Mouse (Mus musculus): ENCODE data around the gene Gm47791. TPM values are rescaled to one million over a fixed set of nuclear protein-coding genes. Genes with fewer than 3 reads are reported as not detected.

Gm47791 gene
- polyA plus RNA-seq, 2 experiments: not detected

GRCm38 (mm10) chr1:82766641-82767040 is 4.4 kb downstream of the Gm47791 start:
- H3K27ac ChIP-seq: no peak overlapping the region
- H3K4me2 ChIP-seq (ENCODE audit: low read depth): no peak overlapping the region
- H3K9ac ChIP-seq (replicated peaks): no peak overlapping the region
- 67% methylated on average over 4 of the region's 4 CpGs for WGBS (ENCODE audit: insufficient replicate concordance)
- H3K4me3 ChIP-seq (ENCODE audit: insufficient read depth in 1 of 2, low read depth in 2 of 2, low read length in 2 of 2): no peak overlapping the region
- H3K9me3 ChIP-seq (ENCODE audit: control insufficient read depth, low read length): no peaks in the 10 kb centered on the region
- H3K27me3 ChIP-seq (ENCODE audit: control insufficient read depth, insufficient read depth, low read length): no peaks in the 10 kb centered on the region
- no peaks in the 10 kb centered on the region for H3K36me3 ChIP-seq (replicated peaks; ENCODE audit: control insufficient read depth, insufficient read depth, low read depth)
- DNase-seq (ENCODE audit: low read depth in 3 of 3, low spot score in 3 of 3) (no peak), ATAC-seq (ENCODE audit: insufficient read depth) (no peak)
- no peaks in the 10 kb centered on the region for H3K4me1 ChIP-seq (replicated peaks; ENCODE audit: control insufficient read depth in 2 of 2, insufficient read depth in 2 of 2, low read length in 1 of 2)
- TF ChIP-seq EP300 (IDR thresholded peaks at IDR 0.05; ENCODE audit: low read depth) (no peak), CTCF (IDR thresholded peaks at IDR 0.05; ENCODE audit: low read depth) (no peak)

- H3K9me3 ChIP-seq (ENCODE audit: control insufficient read depth, low read length): no peaks in the 10 kb centered on the region
- no peaks in the 10 kb centered on the region for H3K36me3 ChIP-seq (replicated peaks; ENCODE audit: control insufficient read depth, insufficient read depth, low read depth)
- DNase-seq (ENCODE audit: low read depth in 3 of 3, low spot score in 3 of 3) (no peak), ATAC-seq (ENCODE audit: insufficient read depth) (no peak)
- no peak overlapping the region for H3K27ac ChIP-seq
- H3K4me1 ChIP-seq (replicated peaks; ENCODE audit: control insufficient read depth in 2 of 2, insufficient read depth in 2 of 2, low read length in 1 of 2): no peaks in the 10 kb centered on the region
- WGBS (ENCODE audit: insufficient replicate concordance): 33% methylated on average over 1 of the region's 1 CpGs
- no peak overlapping the region for H3K4me2 ChIP-seq (ENCODE audit: low read depth)
- H3K9ac ChIP-seq (replicated peaks): no peak overlapping the region
- H3K27me3 ChIP-seq (ENCODE audit: control insufficient read depth, insufficient read depth, low read length): no peaks in the 10 kb centered on the region
- H3K4me3 ChIP-seq (ENCODE audit: insufficient read depth in 1 of 2, low read depth in 2 of 2, low read length in 2 of 2): no peak overlapping the region
- TF ChIP-seq CTCF (IDR thresholded peaks at IDR 0.05; ENCODE audit: low read depth): no peak
- TF ChIP-seq EP300 (IDR thresholded peaks at IDR 0.05; ENCODE audit: low read depth): no peak
Measured at GRCm38 (mm10) chr1:82766227-82766626, 4.8 kb downstream of the Gm47791 start.

GRCm38 (mm10) chr1:82762274-82762673 is 8.8 kb downstream of the Gm47791 start:
- Histone ChIP-seq H3K36me3 (replicated peaks; ENCODE audit: control insufficient read depth, insufficient read depth, low read depth) (no peaks in the 10 kb centered on the region; the same call in 1 of the 2 replicates), H3K27ac (no peak overlapping the region), H3K9me3 (ENCODE audit: control insufficient read depth, low read length) (no peaks in the 10 kb centered on the region), H3K4me3 (ENCODE audit: insufficient read depth in 1 of 2, low read depth in 2 of 2, low read length in 2 of 2) (no peak overlapping the region), H3K4me2 (ENCODE audit: low read depth) (no peak overlapping the region), H3K4me1 (replicated peaks; ENCODE audit: control insufficient read depth in 2 of 2, insufficient read depth in 2 of 2, low read length in 1 of 2) (no peaks in the 10 kb centered on the region), H3K9ac (replicated peaks) (no peak overlapping the region), H3K27me3 (ENCODE audit: control insufficient read depth, insufficient read depth, low read length) (no peaks in the 10 kb centered on the region)
- TF ChIP-seq CTCF (IDR thresholded peaks at IDR 0.05; ENCODE audit: low read depth): peak; percentile 57
- TF ChIP-seq EP300 (IDR thresholded peaks at IDR 0.05; ENCODE audit: low read depth): no peak
- DNase-seq (ENCODE audit: low read depth in 3 of 3, low spot score in 3 of 3): no peak
- ATAC-seq (ENCODE audit: insufficient read depth): no peak
- WGBS (ENCODE audit: insufficient replicate concordance): 60% methylated on average over 1 of the region's 1 CpGs

GRCm38 (mm10) chr1:82761454-82762169 is 9.4 kb downstream of the Gm47791 start:
- H3K27me3 ChIP-seq (ENCODE audit: control insufficient read depth, insufficient read depth, low read length): no peaks in the 10 kb centered on the region
- no peak overlapping the region for H3K27ac ChIP-seq
- no peak overlapping the region for H3K4me2 ChIP-seq (ENCODE audit: low read depth)
- H3K9me3 ChIP-seq (ENCODE audit: control insufficient read depth, low read length): no peaks in the 10 kb centered on the region
- H3K36me3 ChIP-seq (replicated peaks; ENCODE audit: control insufficient read depth, insufficient read depth, low read depth): no peaks in the 10 kb centered on the region; the same call in 1 of the 2 replicates
- H3K4me1 ChIP-seq (replicated peaks; ENCODE audit: control insufficient read depth in 2 of 2, insufficient read depth in 2 of 2, low read length in 1 of 2): no peaks in the 10 kb centered on the region
- DNase-seq (ENCODE audit: low read depth in 3 of 3, low spot score in 3 of 3): no peak
- no peak overlapping the region for H3K9ac ChIP-seq (replicated peaks)
- 56% methylated on average over 8 of the region's 8 CpGs for WGBS (ENCODE audit: insufficient replicate concordance)
- H3K4me3 ChIP-seq (ENCODE audit: insufficient read depth in 1 of 2, low read depth in 2 of 2, low read length in 2 of 2): no peak overlapping the region
- no peak for ATAC-seq (ENCODE audit: insufficient read depth)
- TF ChIP-seq CTCF (IDR thresholded peaks at IDR 0.05; ENCODE audit: low read depth): no peak

- no peak for ATAC-seq (ENCODE audit: insufficient read depth)
- Histone ChIP-seq H3K9me3 (ENCODE audit: control insufficient read depth, low read length) (no peaks in the 10 kb centered on the region), H3K4me1 (replicated peaks; ENCODE audit: control insufficient read depth in 2 of 2, insufficient read depth in 2 of 2, low read length in 1 of 2) (no peaks in the 10 kb centered on the region), H3K36me3 (replicated peaks; ENCODE audit: control insufficient read depth, insufficient read depth, low read depth) (peaks cover 9% of the 10 kb centered on the region), H3K27ac (no peak overlapping the region), H3K9ac (replicated peaks) (no peak overlapping the region), H3K27me3 (ENCODE audit: control insufficient read depth, insufficient read depth, low read length) (no peaks in the 10 kb centered on the region), H3K4me3 (ENCODE audit: insufficient read depth in 1 of 2, low read depth in 2 of 2, low read length in 2 of 2) (no peak overlapping the region), H3K4me2 (ENCODE audit: low read depth) (no peak overlapping the region)
- DNase-seq (ENCODE audit: low read depth in 3 of 3, low spot score in 3 of 3): peak in 1 of 3 experiments; percentile 19
- WGBS (ENCODE audit: insufficient replicate concordance): 76% methylated on average over 1 of the region's 1 CpGs
- TF ChIP-seq CTCF (IDR thresholded peaks at IDR 0.05; ENCODE audit: low read depth): peak; percentile 72
- no peak for TF ChIP-seq EP300 (IDR thresholded peaks at IDR 0.05; ENCODE audit: low read depth)
Measured at GRCm38 (mm10) chr1:82759520-82759919, 11.5 kb downstream of the Gm47791 start.

Measured in liver, embryonic 14.5 days (tissue).